Mouse (Mus musculus) liver, adult 2 months (tissue): ENCODE measurements around the gene Yif1b. TPM values are rescaled to one million over a fixed set of nuclear protein-coding genes. Genes with fewer than 3 reads are reported as not detected.

Experiments used
- DNase-seq: peaks from one replicate; pipeline ENCODE4 v3.0.0-alpha.2; 2011; ENCODE audit warnings: low read depth, low spot score; ENCODE audit errors: extremely low read depth
- H3K27ac ChIP-seq: fragments of 200-500 bp; replicated peaks from 2 replicates; pipeline ENCODE4 v1.5.1; 2012; ENCODE audit warnings: low read depth, mild to moderate bottlenecking, control low read depth, inconsistent platforms, low read length; ENCODE audit not compliant: insufficient read depth
- H3K27me3 ChIP-seq: fragments of 200-500 bp; 2 replicates; pipeline ENCODE4 v1.6.1; 2012; ENCODE audit warnings: mild to moderate bottlenecking, moderate library complexity, low read length, inconsistent platforms; ENCODE audit not compliant: control insufficient read depth, insufficient read depth
- H3K36me3 ChIP-seq: fragments of 200-500 bp; 2 replicates; pipeline ENCODE4 v1.6.1; 2012; ENCODE audit warnings: low read length, inconsistent platforms; ENCODE audit not compliant: control insufficient read depth, insufficient read depth
- H3K4me1 ChIP-seq: fragments of 200-500 bp; 2 replicates; pipeline ENCODE4 v1.6.1; 2011; ENCODE audit warnings: low read length; ENCODE audit not compliant: control insufficient read depth, insufficient read depth
- H3K4me3 ChIP-seq: fragments of 200-500 bp; 2 replicates; pipeline ENCODE4 v1.5.1; 2011; ENCODE audit warnings: low read depth, mild to moderate bottlenecking, control low read depth, low read length, moderate library complexity; ENCODE audit not compliant: insufficient read depth
- H3K79me2 ChIP-seq: fragments of 200-500 bp; 2 replicates; pipeline ENCODE4 v1.6.1; 2012; ENCODE audit warnings: inconsistent platforms, mild to moderate bottlenecking, low read length, moderate library complexity; ENCODE audit not compliant: control insufficient read depth, insufficient read depth
- H3K9ac ChIP-seq: fragments of 200-500 bp; 2 replicates; pipeline ENCODE4 v1.6.1; 2012; ENCODE audit warnings: low read depth, mild to moderate bottlenecking, control low read depth, inconsistent platforms, low read length
- CTCF ChIP-seq: fragments of 200-500 bp; IDR thresholded peaks from 2 replicates; pipeline ENCODE4 v1.5.1; 2011; ENCODE audit warnings: low read depth, low read length, control low read depth
- POLR2A ChIP-seq: fragments of 200-500 bp; IDR thresholded peaks from 2 replicates; pipeline ENCODE4 v1.6.1; 2011; ENCODE audit warnings: low read length, control low read depth; ENCODE audit not compliant: insufficient read depth; ENCODE audit errors: extremely low read depth
- WGBS: fragments of 180-500 bp; shearing (Covaris S2); methylation state at CpG from one replicate; pipeline ENCODE4 v1.1.7; 2018; 5-methylcytosine and 5-hydroxymethylcytosine counted together
- polyA plus RNA-seq: library from polyadenylated mRNA; depleted of rRNA; stranded (reverse); fragments of >200 nt; gene quantifications from 2 replicates; pipeline ENCODE4 v1.2.3, GENCODE M21; 2012
- total RNA-seq: library from RNA; depleted of rRNA; stranded (reverse); fragments of >200 nt; gene quantifications from 2 replicates; pipeline ENCODE4 v1.2.3, GENCODE M21; 2014

The Yif1b gene
- total and polyA plus RNA-seq, 2 experiments = 40.7 to 132 TPM

GRCm38 (mm10) chr7:29246015-29246414 is 7.9 kb downstream of the Yif1b start:
- Histone ChIP-seq H3K36me3 (no peaks in the 10 kb centered on the region), H3K79me2 (no peaks in the 10 kb centered on the region), H3K9ac (no peak overlapping the region), H3K27me3 (no peaks in the 10 kb centered on the region), H3K4me3 (no peak overlapping the region), H3K27ac (no peak overlapping the region), H3K4me1 (peaks cover 10% of the 10 kb centered on the region; the same call in 1 of the 2 replicates)
- 92% methylated on average over 5 of the region's 5 CpGs for WGBS
- TF ChIP-seq POLR2A (no peak), CTCF (no peak)
- no peak for DNase-seq

GRCm38 (mm10) chr7:29246619-29247313 is 8.6 kb downstream of the Yif1b start:
- H3K4me1 ChIP-seq = peaks cover 13% of the 10 kb centered on the region; the same call in 1 of the 2 replicates
- H3K27me3 ChIP-seq = no peaks in the 10 kb centered on the region
- no peaks in the 10 kb centered on the region for H3K79me2 ChIP-seq
- no peak overlapping the region for H3K27ac ChIP-seq
- no peak for TF ChIP-seq POLR2A
- TF ChIP-seq CTCF = no peak
- peak overlapping the region; percentile 38; the same call in 1 of the 2 replicates for H3K9ac ChIP-seq
- H3K4me3 ChIP-seq = peak overlapping the region; percentile 76; the same call in 1 of the 2 replicates
- no peak for DNase-seq
- 83% methylated on average over 21 of the region's 21 CpGs for WGBS
- no peaks in the 10 kb centered on the region for H3K36me3 ChIP-seq

- peak overlapping the region; percentile 76 for H3K4me3 ChIP-seq
- no peaks in the 10 kb centered on the region for H3K79me2 ChIP-seq
- peak overlapping the region; percentile 78 for H3K27ac ChIP-seq
- TF ChIP-seq POLR2A (no peak), CTCF (peak; percentile 94)
- peak overlapping the region; percentile 79 for H3K9ac ChIP-seq
- WGBS = 32% methylated on average over 16 of the region's 16 CpGs
- DNase-seq = peak; percentile 46
- peaks cover 13% of the 10 kb centered on the region; the same call in 1 of the 2 replicates for H3K4me1 ChIP-seq
- H3K36me3 ChIP-seq = no peaks in the 10 kb centered on the region
- no peaks in the 10 kb centered on the region for H3K27me3 ChIP-seq
Observed at GRCm38 (mm10) chr7:29247314-29247700, 9.2 kb downstream of the Yif1b start.

GRCm38 (mm10) chr7:29247706-29248105 is 9.6 kb downstream of the Yif1b start:
- peak; percentile 40 for DNase-seq
- H3K9ac ChIP-seq = peak overlapping the region; percentile 79
- H3K27me3 ChIP-seq = no peaks in the 10 kb centered on the region
- TF ChIP-seq POLR2A (no peak), CTCF (no peak)
- H3K4me1 ChIP-seq = peaks cover 13% of the 10 kb centered on the region; the same call in 1 of the 2 replicates
- peak overlapping the region; percentile 78 for H3K27ac ChIP-seq
- no peaks in the 10 kb centered on the region for H3K36me3 ChIP-seq
- H3K4me3 ChIP-seq = peak overlapping the region; percentile 76
- no peaks in the 10 kb centered on the region for H3K79me2 ChIP-seq
- 12% methylated on average over 19 of the region's 19 CpGs for WGBS

GRCm38 (mm10) chr7:29248261-29248841 is 10.2 kb downstream of the Yif1b start, which contains the start of gene 2200002D01Rik:
Gene 2200002D01Rik (minus strand): TSS chr7:29248466.
- Histone ChIP-seq H3K79me2 (no peaks in the 10 kb centered on the region), H3K4me3 (peak within 1 kb of the TSS; percentile 76), H3K27ac (peak within 1 kb of the TSS; percentile 78), H3K27me3 (no peaks in the 10 kb centered on the region), H3K36me3 (no peaks in the 10 kb centered on the region), H3K9ac (peak within 1 kb of the TSS; percentile 79), H3K4me1 (peaks cover 13% of the 10 kb centered on the region; the same call in 1 of the 2 replicates)
- WGBS = 22% methylated on average over 20 of the region's 20 CpGs
- peak; percentile 70 for DNase-seq
- TF ChIP-seq CTCF (peak; percentile 29; the same call in 1 of the 2 replicates), POLR2A (no peak)

GRCm38 (mm10) chr7:29251166-29251565 is 13.0 kb downstream of the Yif1b start:
- Histone ChIP-seq H3K36me3 (no peaks in the 10 kb centered on the region), H3K79me2 (no peaks in the 10 kb centered on the region), H3K27me3 (no peaks in the 10 kb centered on the region), H3K4me3 (no peak overlapping the region), H3K27ac (0 out of 2 replicates have a peak overlapping the region, but pooled peaks have one; percentile 18), H3K4me1 (peaks cover 26% of the 10 kb centered on the region), H3K9ac (no peak overlapping the region)
- peak; percentile 80 for DNase-seq
- 39% methylated on average over 3 of the region's 3 CpGs for WGBS
- no peak for TF ChIP-seq POLR2A
- no peak for TF ChIP-seq CTCF
